Mouse (Mus musculus): ENCODE measurements around the gene Fam57b. TPM values are rescaled to one million over a fixed set of nuclear protein-coding genes. Genes with fewer than 3 reads are reported as not detected.

The Fam57b gene
- polyA plus RNA-seq, 1 experiment from 2014 or later: 1.2 TPM

GRCm38 (mm10) chr7:126850161-126850560 is 52.7 kb downstream of the Fam57b start:
- DNase-seq (ENCODE audit: low spot score): no peak
- H3K36me3 ChIP-seq (replicated peaks): peaks cover 44% of the 10 kb centered on the region

DNA sequence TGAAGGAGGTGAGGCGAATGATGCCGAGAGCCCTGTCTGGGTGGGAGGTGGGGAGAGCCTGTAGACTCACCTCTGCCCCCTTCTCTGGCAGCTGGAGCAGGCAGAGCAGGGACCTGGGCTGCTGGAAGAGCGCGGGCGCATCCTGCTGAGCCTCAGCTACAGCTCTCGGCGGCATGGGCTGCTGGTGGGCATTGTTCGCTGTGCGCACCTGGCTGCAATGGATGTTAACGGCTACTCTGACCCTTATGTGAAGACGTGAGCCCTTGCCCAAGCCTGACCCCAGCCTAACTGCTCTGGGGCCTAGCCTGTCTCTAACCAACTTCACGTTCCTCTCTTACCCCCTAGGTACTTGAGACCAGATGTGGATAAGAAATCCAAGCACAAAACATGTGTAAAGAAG is 53.7 kb downstream of the Fam57b start:
- Histone ChIP-seq H3K9me3 (no peaks in the 10 kb centered on the region), H3K4me1 (peaks cover 46% of the 10 kb centered on the region), H3K27ac (replicated peaks) (0 out of 2 replicates have a peak overlapping the region, but pooled peaks have one; percentile 8), H3K27me3 (replicated peaks; ENCODE audit: low read depth, poor library complexity, severe bottlenecking) (peaks cover 58% of the 10 kb centered on the region), H3K4me3 (peak overlapping the region; percentile 8; the same call in 1 of the 2 replicates), H3K36me3 (replicated peaks) (peaks cover 55% of the 10 kb centered on the region)
- DNase-seq (ENCODE audit: low spot score): no peak
- 28% methylated on average over 12 of the region's 12 CpGs for WGBS

More at GRCm38 (mm10) chr7:126850161-126850560, 52.7 kb downstream of the Fam57b start:
- peaks cover 46% of the 10 kb centered on the region for H3K4me1 ChIP-seq
- 90% methylated on average over 6 of the region's 6 CpGs for WGBS
- H3K9me3 ChIP-seq: no peaks in the 10 kb centered on the region
- H3K4me3 ChIP-seq: no peak overlapping the region
- no peak overlapping the region for H3K27ac ChIP-seq (replicated peaks)
- H3K27me3 ChIP-seq (replicated peaks; ENCODE audit: low read depth, poor library complexity, severe bottlenecking): peaks cover 58% of the 10 kb centered on the region

- WGBS: 89% methylated on average over 5 of the region's 5 CpGs
- Histone ChIP-seq H3K36me3 (replicated peaks) (peaks cover 77% of the 10 kb centered on the region), H3K9me3 (no peaks in the 10 kb centered on the region), H3K4me3 (no peak overlapping the region), H3K4me1 (peaks cover 31% of the 10 kb centered on the region), H3K27ac (replicated peaks) (no peak overlapping the region), H3K27me3 (replicated peaks; ENCODE audit: low read depth, poor library complexity, severe bottlenecking) (peaks cover 36% of the 10 kb centered on the region)
- no peak for DNase-seq (ENCODE audit: low spot score)
Observed at GRCm38 (mm10) chr7:126853454-126853853, 56.0 kb downstream of the Fam57b start.

DNA sequence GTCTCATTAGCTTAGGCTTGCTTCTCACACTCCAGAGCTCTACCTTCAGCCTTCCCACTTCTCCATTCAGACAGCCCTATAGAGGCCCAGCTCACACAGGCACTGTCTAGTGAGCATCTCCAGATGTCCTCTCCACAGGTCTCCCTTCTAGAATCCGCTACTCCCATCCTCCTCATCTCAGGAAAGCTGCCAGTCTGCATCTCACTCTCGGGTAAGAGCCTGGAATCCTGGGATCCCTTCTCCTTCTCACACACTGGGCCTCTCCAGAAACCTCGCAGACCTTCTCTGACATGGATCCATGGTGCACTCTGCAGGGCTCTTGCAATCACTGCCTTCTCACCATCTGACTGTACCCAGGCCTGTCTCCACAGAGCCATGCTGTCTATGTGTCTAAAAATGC is 58.2 kb downstream of the Fam57b start:
- Histone ChIP-seq H3K4me3 (no peak overlapping the region), H3K9me3 (no peaks in the 10 kb centered on the region), H3K36me3 (replicated peaks) (peaks cover 99% of the 10 kb centered on the region), H3K4me1 (peaks cover 20% of the 10 kb centered on the region), H3K27ac (replicated peaks) (no peak overlapping the region), H3K27me3 (replicated peaks; ENCODE audit: low read depth, poor library complexity, severe bottlenecking) (peaks cover 14% of the 10 kb centered on the region)
- no peak for DNase-seq (ENCODE audit: low spot score)
- 77% methylated on average over 3 of the region's 3 CpGs for WGBS

DNA sequence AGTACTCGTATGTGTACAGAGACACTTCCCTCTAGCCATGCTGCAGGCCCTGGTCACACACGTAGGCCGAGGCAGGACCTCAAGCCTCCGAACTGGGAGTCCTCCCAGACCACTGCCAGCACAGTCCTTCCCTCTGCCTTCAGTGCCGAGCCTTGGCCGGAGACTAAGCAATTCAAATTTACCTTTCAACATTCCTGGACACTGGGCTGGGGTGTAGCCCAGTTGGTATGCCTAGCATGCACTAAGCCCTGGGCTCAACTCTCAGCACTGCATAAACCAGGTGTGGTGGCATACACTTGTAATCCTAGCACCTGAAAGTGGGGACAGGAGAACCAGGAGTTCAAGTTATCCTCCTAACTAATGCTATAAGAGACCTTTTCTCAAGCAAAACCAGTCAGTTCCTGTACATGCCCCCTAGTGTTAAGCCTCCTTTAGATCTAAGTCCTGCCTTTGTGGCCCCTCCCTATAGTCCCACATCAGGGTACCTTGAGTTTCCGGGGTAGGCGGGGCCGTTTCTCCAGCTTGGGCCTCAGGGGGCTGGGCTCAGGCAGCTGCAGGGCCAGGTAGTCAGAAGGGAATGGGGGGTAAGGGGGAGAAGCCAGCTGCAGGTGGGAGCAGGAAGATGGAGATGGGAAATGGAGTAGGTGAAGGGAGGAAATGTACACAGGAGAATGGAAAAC is 59.4 kb downstream of the Fam57b start:
- Histone ChIP-seq H3K36me3 (replicated peaks) (peaks cover 89% of the 10 kb centered on the region), H3K27me3 (replicated peaks; ENCODE audit: low read depth, poor library complexity, severe bottlenecking) (peaks cover 4% of the 10 kb centered on the region; the same call in 1 of the 2 replicates)
- WGBS: 80% methylated on average over 9 of the region's 9 CpGs

DNA sequence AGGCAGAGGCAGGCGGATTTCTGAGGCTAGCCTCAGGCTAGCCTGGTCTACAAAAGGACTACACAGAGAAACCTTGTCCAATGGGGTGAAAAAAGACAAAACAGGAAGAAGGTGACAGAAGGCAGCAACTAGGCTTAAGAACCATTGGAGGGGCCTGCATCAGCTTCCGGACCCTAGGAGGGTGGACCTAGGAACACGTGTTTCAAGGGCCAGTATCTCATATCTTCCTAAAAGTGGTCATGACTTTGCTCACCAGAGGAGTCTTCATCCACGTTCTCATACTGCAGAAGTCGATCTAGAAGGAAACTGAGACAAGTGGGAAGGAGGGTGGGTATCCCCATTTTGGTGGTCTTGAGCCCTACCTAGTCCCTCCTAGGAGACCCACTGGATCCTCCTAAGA is 63.5 kb downstream of the Fam57b start:
- Histone ChIP-seq H3K27me3 (replicated peaks; ENCODE audit: low read depth, poor library complexity, severe bottlenecking) (no peaks in the 10 kb centered on the region), H3K27ac (replicated peaks) (peak overlapping the region; percentile 93)
- WGBS: 72% methylated on average over 5 of the region's 5 CpGs

More for the DNA sequence above, 59.4 kb downstream of the Fam57b start:
- H3K27ac ChIP-seq (replicated peaks): no peak overlapping the region
- H3K9me3 ChIP-seq: no peaks in the 10 kb centered on the region
- no peak overlapping the region for H3K4me3 ChIP-seq
- no peak for DNase-seq (ENCODE audit: low spot score)
- H3K4me1 ChIP-seq: peaks cover 17% of the 10 kb centered on the region

GRCm38 (mm10) chr7:126861429-126862130 is 64.1 kb downstream of the Fam57b start, which contains the start of gene Hirip3:
Gene Hirip3, plus strand, starts transcription at chr7:126861972.
- peak; percentile 96 for DNase-seq (ENCODE audit: low spot score)
- H3K4me3 ChIP-seq: peak within 1 kb of the TSS; percentile 76
- H3K27ac ChIP-seq (replicated peaks): peak within 1 kb of the TSS; percentile 93
- H3K9me3 ChIP-seq: no peaks in the 10 kb centered on the region
- peaks cover 77% of the 10 kb centered on the region for H3K36me3 ChIP-seq (replicated peaks)
- 3% methylated on average over 42 of the region's 42 CpGs for WGBS
- H3K27me3 ChIP-seq (replicated peaks; ENCODE audit: low read depth, poor library complexity, severe bottlenecking): no peaks in the 10 kb centered on the region
- H3K4me1 ChIP-seq: peaks cover 43% of the 10 kb centered on the region

More for the DNA sequence above, 63.5 kb downstream of the Fam57b start:
- DNase-seq (ENCODE audit: low spot score): no peak
- H3K4me3 ChIP-seq: peak overlapping the region; percentile 76
- H3K36me3 ChIP-seq (replicated peaks): peaks cover 77% of the 10 kb centered on the region
- no peaks in the 10 kb centered on the region for H3K9me3 ChIP-seq
- peaks cover 39% of the 10 kb centered on the region for H3K4me1 ChIP-seq

DNA sequence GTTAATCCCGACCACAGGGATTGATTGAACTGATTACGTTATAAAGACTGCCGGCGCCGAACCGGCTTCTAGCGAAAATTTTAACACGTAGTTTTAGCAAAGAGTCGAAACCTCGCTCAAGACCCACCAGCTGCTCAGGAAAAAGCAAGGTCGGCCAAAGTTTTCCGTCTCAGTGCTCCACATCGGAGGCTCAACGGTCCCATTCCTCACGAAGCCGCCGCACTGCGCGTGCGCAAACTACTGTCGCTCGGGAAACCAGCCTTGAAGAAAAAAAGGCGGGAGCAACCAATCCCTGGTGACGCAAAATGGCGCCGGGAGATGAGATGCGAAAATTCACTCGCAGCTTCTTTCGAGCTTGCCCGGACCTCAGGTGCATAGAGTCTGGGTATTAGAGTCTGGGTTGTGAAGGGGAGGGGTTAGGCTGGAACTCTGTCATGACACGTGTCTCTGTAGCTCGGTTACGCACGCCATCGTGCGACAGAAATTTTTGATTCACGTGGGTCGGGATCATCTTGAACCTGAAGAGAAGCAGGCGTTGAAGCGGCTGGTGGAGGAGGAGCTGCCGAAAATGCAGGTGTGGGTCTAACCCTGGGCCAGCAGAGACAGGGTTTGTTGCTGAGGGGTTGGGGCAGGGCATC is 64.8 kb downstream of the Fam57b start, which contains the start of gene Ino80e:
Ino80e (minus strand) TSS at position 231 of the 638 bp plus-strand sequence.
- Histone ChIP-seq H3K27me3 (replicated peaks; ENCODE audit: low read depth, poor library complexity, severe bottlenecking) (no peaks in the 10 kb centered on the region), H3K36me3 (replicated peaks) (peaks cover 77% of the 10 kb centered on the region), H3K27ac (replicated peaks) (peak within 1 kb of the TSS; percentile 93), H3K4me1 (peaks cover 41% of the 10 kb centered on the region), H3K9me3 (no peaks in the 10 kb centered on the region), H3K4me3 (peak within 1 kb of the TSS; percentile 76)
- under 1% methylated on average over 41 of the region's 41 CpGs for WGBS
- DNase-seq (ENCODE audit: low spot score): peak; percentile 96

- Histone ChIP-seq H3K9me3 (no peaks in the 10 kb centered on the region), H3K4me3 (peak overlapping the region; percentile 76), H3K27ac (replicated peaks) (peak overlapping the region; percentile 93), H3K4me1 (peaks cover 40% of the 10 kb centered on the region), H3K27me3 (replicated peaks; ENCODE audit: low read depth, poor library complexity, severe bottlenecking) (no peaks in the 10 kb centered on the region), H3K36me3 (replicated peaks) (peaks cover 77% of the 10 kb centered on the region)
- 77% methylated on average over 6 of the region's 6 CpGs for WGBS
- DNase-seq (ENCODE audit: low spot score): no peak
Observed at GRCm38 (mm10) chr7:126863791-126864190, 66.3 kb downstream of the Fam57b start.

- DNase-seq (ENCODE audit: low spot score): no peak
- H3K4me1 ChIP-seq: peaks cover 27% of the 10 kb centered on the region
- peaks cover 94% of the 10 kb centered on the region for H3K36me3 ChIP-seq (replicated peaks)
- WGBS: 89% methylated on average over 2 of the region's 2 CpGs
- no peak overlapping the region for H3K27ac ChIP-seq (replicated peaks)
- no peaks in the 10 kb centered on the region for H3K9me3 ChIP-seq
- no peaks in the 10 kb centered on the region for H3K27me3 ChIP-seq (replicated peaks; ENCODE audit: low read depth, poor library complexity, severe bottlenecking)
- H3K4me3 ChIP-seq: no peak overlapping the region
Observed at GRCm38 (mm10) chr7:126867534-126867933, 70.1 kb downstream of the Fam57b start.

DNA sequence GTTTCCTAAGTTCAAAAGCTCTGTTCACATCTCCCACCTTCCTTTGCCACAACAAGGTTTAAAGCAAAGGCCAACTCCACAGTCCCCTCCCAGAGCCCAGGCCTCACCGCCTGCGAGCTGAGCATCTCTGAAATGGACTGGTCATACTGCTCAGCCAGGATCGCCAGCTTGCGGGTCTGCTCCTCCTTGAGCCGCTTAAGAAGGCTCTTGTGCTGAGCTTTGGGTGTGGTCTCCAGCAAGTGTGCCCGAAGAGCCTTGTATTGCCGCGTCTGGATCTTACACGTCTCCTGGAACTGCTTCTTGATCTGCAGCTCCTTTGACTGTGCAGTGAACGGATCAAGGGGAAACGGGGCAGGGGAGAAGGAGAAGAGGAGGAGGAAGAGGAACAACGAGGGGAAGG is 70.5 kb downstream of the Fam57b start:
- no peak for DNase-seq (ENCODE audit: low spot score)
- Histone ChIP-seq H3K9me3 (no peaks in the 10 kb centered on the region), H3K36me3 (replicated peaks) (peaks cover 99% of the 10 kb centered on the region), H3K4me3 (no peak overlapping the region), H3K27me3 (replicated peaks; ENCODE audit: low read depth, poor library complexity, severe bottlenecking) (no peaks in the 10 kb centered on the region), H3K27ac (replicated peaks) (no peak overlapping the region), H3K4me1 (peaks cover 23% of the 10 kb centered on the region)
- WGBS: 87% methylated on average over 12 of the region's 12 CpGs

GRCm38 (mm10) chr7:126869780-126870519 is 72.5 kb downstream of the Fam57b start:
- 92% methylated on average over 23 of the region's 23 CpGs for WGBS
- Histone ChIP-seq H3K4me1 (peaks cover 5% of the 10 kb centered on the region; the same call in 1 of the 2 replicates), H3K9me3 (no peaks in the 10 kb centered on the region), H3K27me3 (replicated peaks; ENCODE audit: low read depth, poor library complexity, severe bottlenecking) (no peaks in the 10 kb centered on the region), H3K27ac (replicated peaks) (no peak overlapping the region), H3K4me3 (peak overlapping the region; percentile 13; the same call in 1 of the 2 replicates), H3K36me3 (replicated peaks) (peaks cover 100% of the 10 kb centered on the region)
- no peak for DNase-seq (ENCODE audit: low spot score)

All from embryonic facial prominence, embryonic 10.5 days (tissue).